Mouse (Mus musculus) neural tube, embryonic 13.5 days (tissue): ENCODE measurements around the gene Wscd2. TPM values are rescaled to one million over a fixed set of nuclear protein-coding genes. Genes with fewer than 3 reads are reported as not detected.

Experiments used
- ATAC-seq: fragments of 200-750 bp; cut with Nextera tagmentation; 2 replicates; pipeline ENCODE4 v1.8.0; 2017; ENCODE audit warnings: low read depth, mild to moderate bottlenecking, moderate TSS enrichment, moderate library complexity
- H3K27ac ChIP-seq: fragments of 300-500 bp; sonication (generic); replicated peaks from 2 replicates; pipeline ENCODE4 v1.5.1; 2015; ENCODE audit warnings: moderate library complexity, mild to moderate bottlenecking, inconsistent platforms
- H3K27me3 ChIP-seq: fragments of 300-500 bp; sonication (generic); 2 replicates; pipeline ENCODE4 v1.6.1; 2015; ENCODE audit warnings: mild to moderate bottlenecking, inconsistent platforms
- H3K36me3 ChIP-seq: fragments of 300-500 bp; sonication (generic); 2 replicates; pipeline ENCODE4 v1.6.1; 2015; ENCODE audit warnings: mild to moderate bottlenecking, inconsistent platforms
- H3K4me1 ChIP-seq: fragments of 300-500 bp; sonication (generic); replicated peaks from 2 replicates; pipeline ENCODE4 v1.6.1; 2015; ENCODE audit warnings: inconsistent platforms
- H3K4me2 ChIP-seq: fragments of 300-500 bp; sonication (generic); 2 replicates; pipeline ENCODE4 v1.6.1; 2015; ENCODE audit warnings: inconsistent platforms, mild to moderate bottlenecking, moderate library complexity
- H3K4me3 ChIP-seq: fragments of 300-500 bp; sonication (generic); 2 replicates; pipeline ENCODE4 v1.5.1; 2015; ENCODE audit warnings: mild to moderate bottlenecking, inconsistent platforms
- H3K9ac ChIP-seq: fragments of 300-500 bp; sonication (generic); 2 replicates; pipeline ENCODE4 v1.6.1; 2015; ENCODE audit warnings: moderate library complexity, mild to moderate bottlenecking, inconsistent platforms
- H3K9me3 ChIP-seq: fragments of 300-500 bp; sonication (generic); 2 replicates; pipeline ENCODE4 v1.6.1; 2016; ENCODE audit warnings: inconsistent platforms
- WGBS: fragments of 180-500 bp; shearing (Covaris S2); methylation state at CpG from one replicate; pipeline ENCODE4 v1.1.7; 2015; 5-methylcytosine and 5-hydroxymethylcytosine counted together
- polyA plus RNA-seq: library from polyadenylated mRNA; unstranded; fragments of >200 nt; fragmentation: Nextera tagmentation; extraction: Ambion mirVana; gene quantifications from 2 replicates; pipeline ENCODE4 v1.2.1, GENCODE M21; 2015

The Wscd2 gene
- polyA plus RNA-seq, 1 experiment from 2014 or later, result 16.3 TPM

DNA sequence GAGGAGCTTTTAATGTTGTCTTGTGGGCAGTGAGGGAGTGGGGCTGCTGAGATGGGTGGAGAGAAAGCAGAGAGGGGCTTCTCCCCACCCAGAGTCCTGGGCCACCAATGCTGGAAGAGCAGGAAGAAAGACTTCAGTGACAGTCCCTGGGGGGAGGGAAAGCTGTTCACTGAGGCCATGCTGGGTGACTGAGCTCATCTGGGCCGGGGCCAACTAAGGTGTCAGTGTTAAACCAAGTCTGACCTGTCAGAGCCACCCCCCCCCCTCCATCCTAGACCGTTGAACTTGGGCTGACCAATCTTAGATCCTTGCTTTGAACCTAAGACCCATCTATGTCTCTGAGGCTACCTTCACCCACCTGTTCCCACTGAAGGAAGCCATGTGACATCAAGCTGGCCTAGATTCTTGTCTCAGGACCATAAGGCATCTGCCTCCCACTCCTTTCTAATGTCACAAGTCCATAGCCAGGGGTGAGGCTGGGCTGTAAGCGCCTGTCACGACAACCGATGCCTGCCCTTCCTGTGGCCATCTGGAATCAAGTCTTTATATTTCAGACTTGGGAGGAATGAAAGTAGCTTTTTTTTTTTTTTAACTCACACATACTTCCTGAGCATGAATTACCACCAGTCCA, 100.0 kb downstream of the Wscd2 start:
- no peak for ATAC-seq
- Histone ChIP-seq H3K9ac (no peak overlapping the region), H3K4me2 (no peak overlapping the region), H3K27ac (no peak overlapping the region), H3K4me3 (no peak overlapping the region), H3K36me3 (no peaks in the 10 kb centered on the region), H3K9me3 (no peaks in the 10 kb centered on the region), H3K4me1 (peaks cover 33% of the 10 kb centered on the region), H3K27me3 (no peaks in the 10 kb centered on the region)
- WGBS, result 79% methylated on average over 5 of the region's 5 CpGs

DNA sequence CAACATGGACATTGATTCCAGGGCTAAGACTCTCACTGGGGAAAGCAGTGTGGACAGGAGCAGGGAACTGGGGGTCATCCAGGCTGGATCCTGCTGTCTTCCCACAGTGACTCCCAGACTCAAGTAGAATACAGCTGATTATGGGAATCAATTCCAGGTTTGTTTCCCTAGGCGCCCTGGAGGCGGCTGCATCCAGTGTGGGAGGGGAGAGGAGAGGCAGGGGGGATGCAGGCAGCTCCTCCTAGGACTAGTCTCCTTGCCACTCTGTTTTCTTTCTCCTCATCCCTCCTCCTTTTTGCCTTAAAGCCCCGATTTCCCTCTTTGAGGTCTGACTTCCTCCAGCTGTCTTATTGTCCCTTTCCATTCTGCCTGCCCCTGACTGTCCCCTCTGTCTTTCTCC, 101.0 kb downstream of the Wscd2 start:
- peak; percentile 24; the same call in 1 of the 2 replicates for ATAC-seq
- Histone ChIP-seq H3K9ac (peak overlapping the region; percentile 43), H3K4me3 (no peak overlapping the region), H3K27ac (peak overlapping the region; percentile 83), H3K36me3 (no peaks in the 10 kb centered on the region), H3K27me3 (no peaks in the 10 kb centered on the region), H3K4me2 (no peak overlapping the region), H3K4me1 (peaks cover 33% of the 10 kb centered on the region), H3K9me3 (no peaks in the 10 kb centered on the region)
- WGBS, result 11% methylated on average over 3 of the region's 3 CpGs

DNA sequence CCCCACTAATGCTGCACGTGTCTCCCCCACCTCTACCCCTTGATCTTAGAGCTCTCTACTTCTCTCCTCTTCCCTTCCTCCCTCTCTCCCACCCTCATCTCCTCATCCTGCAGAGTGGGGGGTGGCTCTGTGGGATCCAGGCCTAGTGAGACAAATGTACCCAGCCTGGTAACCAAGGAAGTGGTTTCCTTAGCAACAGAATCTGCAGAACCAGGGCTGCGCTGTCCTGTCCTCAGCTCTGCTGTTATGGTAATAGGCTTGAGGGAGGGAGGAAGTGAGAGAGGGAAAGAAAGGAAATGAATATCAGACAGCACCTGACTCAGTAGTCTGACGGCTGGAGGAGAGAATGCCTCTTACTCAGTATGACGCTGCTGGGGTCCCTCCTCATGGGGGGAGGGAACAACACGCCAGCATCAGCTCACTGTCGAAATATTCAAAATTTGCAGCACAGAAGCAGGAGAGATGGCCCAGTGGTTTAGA, 101.7 kb downstream of the Wscd2 start:
- Histone ChIP-seq H3K27me3 (no peaks in the 10 kb centered on the region), H3K4me2 (no peak overlapping the region), H3K36me3 (no peaks in the 10 kb centered on the region), H3K27ac (peak overlapping the region; percentile 83), H3K4me1 (peaks cover 36% of the 10 kb centered on the region), H3K9ac (no peak overlapping the region), H3K4me3 (no peak overlapping the region), H3K9me3 (no peaks in the 10 kb centered on the region)
- ATAC-seq, result peak; percentile 91
- WGBS, result 7% methylated on average over 6 of the region's 6 CpGs

DNA sequence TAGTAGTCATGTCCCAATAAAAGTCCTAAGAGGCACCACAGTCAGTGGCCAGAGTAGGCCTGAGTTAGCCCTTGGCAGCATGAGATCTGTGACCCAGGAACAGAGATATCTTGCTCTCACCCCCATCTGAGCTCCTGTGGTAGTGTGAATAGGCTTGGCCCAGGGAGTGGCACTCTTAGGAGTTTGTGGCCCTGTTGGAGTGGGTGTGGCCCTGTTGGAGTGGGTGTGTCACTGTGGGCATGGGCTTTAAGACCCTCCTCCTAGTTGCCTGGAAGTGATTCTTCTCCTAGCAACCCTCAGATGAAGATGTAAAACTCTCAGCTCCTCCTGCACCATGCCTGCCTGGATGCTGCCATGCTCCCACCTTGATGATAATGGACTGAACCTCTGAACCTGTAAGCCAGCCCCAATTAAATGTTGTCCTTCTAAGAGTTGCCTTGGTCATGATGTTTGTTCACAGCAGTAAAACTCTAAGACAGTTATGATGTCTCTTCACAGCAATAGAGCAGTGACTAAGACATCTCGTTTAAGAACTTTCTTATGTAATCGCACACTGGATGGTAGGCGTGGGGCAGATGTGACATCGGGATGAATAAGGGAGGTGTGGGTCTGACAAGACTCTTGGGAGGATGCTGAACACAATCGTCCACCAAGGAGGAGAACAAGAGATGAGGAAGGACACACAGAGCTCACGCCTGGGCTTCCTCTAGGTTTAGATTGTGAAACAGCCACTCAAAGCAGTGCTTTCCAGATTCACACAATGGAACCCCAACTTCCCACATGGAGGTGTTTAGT, 104.0 kb downstream of the Wscd2 start:
- peaks cover 40% of the 10 kb centered on the region for H3K4me1 ChIP-seq
- no peaks in the 10 kb centered on the region for H3K36me3 ChIP-seq
- no peak for ATAC-seq
- H3K9me3 ChIP-seq, result no peaks in the 10 kb centered on the region
- H3K4me2 ChIP-seq, result no peak overlapping the region
- H3K9ac ChIP-seq, result no peak overlapping the region
- H3K27ac ChIP-seq, result no peak overlapping the region
- H3K4me3 ChIP-seq, result no peak overlapping the region
- WGBS, result 92% methylated on average over 6 of the region's 6 CpGs
- H3K27me3 ChIP-seq, result no peaks in the 10 kb centered on the region

DNA sequence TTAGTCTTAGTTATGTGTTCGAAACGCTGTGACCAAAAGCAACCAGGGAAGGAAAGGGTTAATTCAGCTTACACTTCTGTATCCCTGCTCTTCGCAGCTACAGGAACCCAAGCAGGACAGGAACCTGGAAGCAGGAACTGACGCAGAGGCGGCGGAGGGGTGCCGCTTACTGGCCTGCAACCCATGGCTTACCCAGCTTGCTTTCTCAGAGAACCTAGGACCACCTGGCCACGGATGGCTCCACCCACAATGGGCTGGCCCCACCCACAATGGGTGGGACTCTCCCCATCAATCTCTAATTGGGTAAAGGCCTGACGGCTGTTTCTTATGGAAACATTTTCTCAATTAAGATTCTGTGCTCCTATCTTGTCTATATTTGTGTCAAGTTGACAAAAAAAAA, 106.1 kb downstream of the Wscd2 start:
- no peak overlapping the region for H3K27ac ChIP-seq
- ATAC-seq, result no peak
- H3K4me1 ChIP-seq, result peaks cover 49% of the 10 kb centered on the region
- 82% methylated on average over 9 of the region's 9 CpGs for WGBS
- H3K4me2 ChIP-seq, result no peak overlapping the region
- no peaks in the 10 kb centered on the region for H3K9me3 ChIP-seq
- H3K9ac ChIP-seq, result no peak overlapping the region
- H3K36me3 ChIP-seq, result no peaks in the 10 kb centered on the region
- H3K4me3 ChIP-seq, result no peak overlapping the region
- no peaks in the 10 kb centered on the region for H3K27me3 ChIP-seq

DNA sequence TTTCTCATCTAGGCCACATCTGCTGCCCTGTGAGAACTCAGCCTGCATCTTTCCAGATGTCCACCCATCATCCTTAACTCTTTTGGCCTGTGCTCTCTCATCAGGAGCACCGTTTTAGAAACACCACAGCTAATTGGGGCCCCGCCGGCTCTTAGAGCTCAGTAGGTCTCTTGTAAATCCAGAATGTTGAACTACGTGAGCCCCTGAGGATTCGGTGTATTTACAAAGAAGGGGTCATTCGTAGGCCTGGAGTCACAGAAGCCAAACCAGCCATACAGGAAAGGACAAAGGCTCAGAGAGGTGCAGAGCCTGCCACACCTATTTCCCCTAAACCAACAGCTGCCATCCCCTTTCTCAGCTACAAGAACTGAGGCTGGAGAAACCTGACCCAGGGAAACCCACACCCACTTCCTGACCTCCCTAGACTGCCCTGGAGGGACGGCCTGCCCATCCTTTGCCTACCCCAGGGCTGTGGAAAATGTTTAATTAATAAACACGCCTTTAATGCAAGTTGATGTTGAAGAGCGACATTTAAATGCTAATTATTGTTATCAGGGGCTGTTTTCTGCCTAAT, 106.7 kb downstream of the Wscd2 start:
- 64% methylated on average over 9 of the region's 9 CpGs for WGBS
- no peak overlapping the region for H3K4me2 ChIP-seq
- peaks cover 46% of the 10 kb centered on the region for H3K4me1 ChIP-seq
- no peaks in the 10 kb centered on the region for H3K27me3 ChIP-seq
- H3K9ac ChIP-seq, result no peak overlapping the region
- no peak for ATAC-seq
- H3K4me3 ChIP-seq, result no peak overlapping the region
- H3K9me3 ChIP-seq, result no peaks in the 10 kb centered on the region
- no peaks in the 10 kb centered on the region for H3K36me3 ChIP-seq
- H3K27ac ChIP-seq, result no peak overlapping the region

DNA sequence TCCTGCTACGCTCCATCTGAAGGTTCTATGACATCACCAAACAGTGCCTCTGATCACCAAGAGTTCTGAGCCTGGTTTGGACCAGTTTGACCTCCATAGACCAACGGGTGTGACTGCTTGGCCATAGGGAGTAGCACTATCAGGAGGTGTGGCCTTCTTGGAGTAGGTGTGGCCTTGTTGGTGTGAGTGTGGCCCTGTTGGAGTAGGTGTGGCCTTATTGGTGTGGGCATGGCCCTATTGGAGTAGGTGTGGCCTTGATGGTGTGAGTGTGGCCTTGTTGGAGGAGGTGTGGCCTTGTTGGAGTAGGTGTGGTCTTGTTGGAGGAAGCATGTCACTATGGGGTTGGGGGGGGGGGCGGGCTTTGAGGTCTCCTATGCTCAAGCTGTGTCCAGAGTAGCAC, 110.0 kb downstream of the Wscd2 start:
- Histone ChIP-seq H3K27me3 (no peaks in the 10 kb centered on the region), H3K27ac (peak overlapping the region; percentile 83), H3K4me2 (no peak overlapping the region), H3K4me1 (peaks cover 28% of the 10 kb centered on the region), H3K9ac (no peak overlapping the region), H3K4me3 (no peak overlapping the region), H3K9me3 (no peaks in the 10 kb centered on the region), H3K36me3 (no peaks in the 10 kb centered on the region)
- ATAC-seq, result 0 out of 2 replicates have a peak, but pooled peaks have one; percentile 14
- WGBS, result 61% methylated on average over 3 of the region's 3 CpGs

DNA sequence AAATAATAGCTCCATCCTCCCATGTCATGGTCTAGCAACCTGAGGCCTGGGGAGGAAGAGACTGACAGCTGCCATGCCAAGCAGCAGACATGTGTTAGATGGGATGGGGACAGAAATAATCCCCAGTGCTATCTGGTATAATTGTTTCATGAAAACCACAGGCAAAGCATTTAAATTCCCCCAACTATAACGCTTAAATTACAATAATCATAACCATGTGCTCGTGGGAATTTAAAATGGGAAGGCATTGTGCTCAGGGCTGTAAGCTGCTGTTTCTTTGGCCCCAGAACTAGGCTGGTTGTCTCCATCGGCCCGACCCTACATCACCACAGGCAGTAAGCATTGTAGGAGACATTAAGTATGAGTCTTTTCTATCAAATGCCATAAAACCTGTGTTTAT, 110.7 kb downstream of the Wscd2 start:
- peak overlapping the region; percentile 83 for H3K27ac ChIP-seq
- H3K36me3 ChIP-seq, result no peaks in the 10 kb centered on the region
- H3K4me3 ChIP-seq, result no peak overlapping the region
- 47% methylated on average over 4 of the region's 4 CpGs for WGBS
- no peaks in the 10 kb centered on the region for H3K27me3 ChIP-seq
- no peak overlapping the region for H3K9ac ChIP-seq
- no peaks in the 10 kb centered on the region for H3K9me3 ChIP-seq
- peak; percentile 47; the same call in 1 of the 2 replicates for ATAC-seq
- H3K4me2 ChIP-seq, result no peak overlapping the region
- H3K4me1 ChIP-seq, result peaks cover 28% of the 10 kb centered on the region

DNA sequence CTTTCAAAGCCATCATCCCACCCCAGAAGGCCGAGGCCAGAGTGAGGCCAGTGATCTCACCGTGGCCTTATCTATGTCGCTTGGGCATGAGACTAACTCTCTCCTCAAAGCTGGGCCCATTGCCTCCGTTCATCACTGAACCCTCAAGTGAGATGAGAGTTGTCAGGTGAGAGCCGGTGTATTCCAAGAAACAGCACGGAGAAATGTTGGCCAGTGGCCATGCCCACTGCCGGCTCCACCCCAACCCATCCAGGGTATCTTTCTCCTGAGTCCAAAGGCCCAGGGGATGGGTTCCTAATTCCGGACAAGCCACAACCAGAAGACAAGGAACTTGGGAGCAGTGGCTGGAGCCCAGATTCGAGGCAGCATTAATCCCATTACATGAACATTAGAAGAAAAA, 113.3 kb downstream of the Wscd2 start:
- WGBS, result 76% methylated on average over 9 of the region's 9 CpGs

DNA sequence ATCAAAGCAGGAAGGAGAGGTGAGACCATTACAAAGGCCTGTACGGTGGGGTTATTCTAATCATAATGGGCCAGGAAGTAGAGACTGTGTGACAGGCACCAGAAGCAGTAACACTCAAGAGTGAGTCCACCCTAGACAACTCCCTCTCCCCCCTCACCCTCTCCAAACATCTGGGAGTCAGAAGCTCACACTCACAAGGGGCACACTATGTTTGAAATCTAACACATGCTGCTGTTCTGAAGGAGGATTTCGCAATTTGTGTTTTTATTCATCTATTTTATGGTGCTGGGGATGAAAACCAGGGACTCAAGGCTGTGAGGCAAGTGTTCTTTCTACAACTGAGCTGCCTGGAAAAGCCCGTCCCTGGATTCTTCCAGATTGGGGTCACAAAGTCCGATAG, 114.6 kb downstream of the Wscd2 start:
- Histone ChIP-seq H3K36me3 (no peaks in the 10 kb centered on the region), H3K4me3 (no peak overlapping the region), H3K4me2 (no peak overlapping the region), H3K27me3 (no peaks in the 10 kb centered on the region), H3K9me3 (no peaks in the 10 kb centered on the region), H3K27ac (no peak overlapping the region), H3K4me1 (peaks cover 46% of the 10 kb centered on the region), H3K9ac (no peak overlapping the region)
- ATAC-seq, result no peak
- WGBS, result 85% methylated on average over 4 of the region's 4 CpGs

More for the DNA sequence above, 113.3 kb downstream of the Wscd2 start:
- Histone ChIP-seq H3K9ac (no peak overlapping the region), H3K27me3 (no peaks in the 10 kb centered on the region), H3K27ac (no peak overlapping the region), H3K36me3 (no peaks in the 10 kb centered on the region), H3K4me3 (no peak overlapping the region), H3K4me1 (peaks cover 33% of the 10 kb centered on the region), H3K9me3 (no peaks in the 10 kb centered on the region), H3K4me2 (no peak overlapping the region)
- ATAC-seq, result no peak

DNA sequence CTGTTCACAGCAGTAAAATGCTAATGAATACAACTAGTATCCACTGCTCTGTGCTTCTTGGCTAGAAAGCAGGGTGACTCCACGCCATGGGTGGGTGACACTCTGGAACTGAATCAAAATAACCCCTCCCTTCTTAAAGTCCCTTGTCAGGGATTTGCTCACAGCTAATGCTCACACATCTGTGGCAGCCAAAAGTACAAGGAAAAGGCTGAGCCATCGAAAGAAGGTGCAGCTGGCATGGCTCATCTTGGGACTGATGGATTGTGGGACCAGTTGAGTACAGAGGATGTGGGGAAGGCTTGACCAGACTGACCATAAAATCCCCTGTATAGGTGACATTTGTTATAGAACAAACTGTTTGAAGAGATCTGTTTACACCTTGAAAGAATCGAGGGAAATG, 116.0 kb downstream of the Wscd2 start:
- H3K27ac ChIP-seq, result no peak overlapping the region
- H3K36me3 ChIP-seq, result no peaks in the 10 kb centered on the region
- H3K9me3 ChIP-seq, result no peaks in the 10 kb centered on the region
- H3K9ac ChIP-seq, result no peak overlapping the region
- 60% methylated on average over 3 of the region's 3 CpGs for WGBS
- H3K27me3 ChIP-seq, result no peaks in the 10 kb centered on the region
- no peak for ATAC-seq
- H3K4me3 ChIP-seq, result no peak overlapping the region
- peaks cover 43% of the 10 kb centered on the region for H3K4me1 ChIP-seq
- H3K4me2 ChIP-seq, result no peak overlapping the region

DNA sequence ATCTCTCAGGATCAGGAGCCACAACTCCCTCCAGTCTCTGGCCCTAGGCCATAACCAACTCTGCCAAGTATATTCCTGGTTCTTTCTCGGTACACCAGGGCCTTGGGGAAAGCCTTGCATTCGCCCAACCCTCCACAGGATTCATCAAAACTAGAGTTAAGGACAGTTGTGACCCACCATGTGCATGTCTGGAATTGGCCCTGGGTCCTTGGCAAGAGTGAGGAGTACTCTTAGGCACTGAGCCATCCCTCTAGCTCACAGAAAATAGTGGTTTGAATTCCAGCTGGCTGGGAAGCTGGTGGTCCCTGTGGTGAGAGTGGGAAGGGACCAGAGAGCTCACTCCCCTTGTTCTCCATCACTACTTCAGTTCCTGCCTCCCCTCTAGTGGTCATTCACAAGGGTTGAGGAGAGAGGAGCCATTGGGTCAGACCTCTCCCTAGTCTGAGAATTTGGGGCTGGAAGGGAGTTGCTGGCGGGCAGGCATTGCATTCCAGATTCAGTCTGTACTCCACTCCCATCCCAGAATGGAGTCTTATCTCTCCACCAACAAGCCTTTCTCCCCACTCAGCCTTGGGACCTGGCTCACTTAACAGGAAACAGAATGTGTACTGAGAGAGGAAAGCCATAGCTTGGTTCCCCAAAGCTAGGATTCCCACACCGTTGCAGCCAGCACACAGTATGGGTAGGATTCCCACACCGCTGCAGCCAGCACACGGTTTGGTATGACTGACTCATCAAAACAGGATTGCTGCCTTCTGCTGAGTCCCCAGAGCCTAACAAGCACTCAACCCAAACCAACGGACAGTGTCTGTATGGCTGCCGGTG, 117.0 kb downstream of the Wscd2 start:
- H3K27me3 ChIP-seq, result no peaks in the 10 kb centered on the region
- H3K9me3 ChIP-seq, result no peaks in the 10 kb centered on the region
- no peak overlapping the region for H3K9ac ChIP-seq
- H3K4me3 ChIP-seq, result no peak overlapping the region
- H3K4me2 ChIP-seq, result no peak overlapping the region
- H3K4me1 ChIP-seq, result peaks cover 38% of the 10 kb centered on the region
- H3K27ac ChIP-seq, result peak overlapping the region; percentile 59
- no peaks in the 10 kb centered on the region for H3K36me3 ChIP-seq
- ATAC-seq, result no peak
- 69% methylated on average over 8 of the region's 8 CpGs for WGBS
